Mouse (Mus musculus) erythroid progenitor cell, adult 5-6 weeks (primary cell): Measurements from ENCODE around the gene Kctd7. TPM values are rescaled to one million over a fixed set of nuclear protein-coding genes. Genes with fewer than 3 reads are reported as not detected.
A peak's percentile ranks its signal among the peaks of the same experiment; 100 is the strongest.

Experiments used
- ATAC-seq: replicated peaks from 2 replicates; pipeline ENCODE4 v1.8.0; 2016; ENCODE audit warnings: moderate number of reproducible peaks, mild to moderate bottlenecking, moderate TSS enrichment, inconsistent platforms; ENCODE audit not compliant: poor library complexity, low FRiP score, severe bottlenecking
- total RNA-seq, 2 experiments: library from RNA; stranded (forward) in 1 of 2; stranded (reverse) in 1 of 2; fragments of 150-400 nt in 1 of 2; fragments of 186-747, 209-891 nt in 1 of 2; gene quantifications; 2 replicates each; pipeline versions ENCODE4 v1.2.3 to v1.2.4; 2015 to 2017; ENCODE audit warnings: low replicate concordance in 2 of 2

Kctd7 gene
- total RNA-seq, 2 experiments from 2014 or later: 15.1 to 19.2 TPM

GRCm38 (mm10) chr5:130184193-130184856 is 39.7 kb downstream of the Kctd7 start:
- ATAC-seq: peak; percentile 78

DNA sequence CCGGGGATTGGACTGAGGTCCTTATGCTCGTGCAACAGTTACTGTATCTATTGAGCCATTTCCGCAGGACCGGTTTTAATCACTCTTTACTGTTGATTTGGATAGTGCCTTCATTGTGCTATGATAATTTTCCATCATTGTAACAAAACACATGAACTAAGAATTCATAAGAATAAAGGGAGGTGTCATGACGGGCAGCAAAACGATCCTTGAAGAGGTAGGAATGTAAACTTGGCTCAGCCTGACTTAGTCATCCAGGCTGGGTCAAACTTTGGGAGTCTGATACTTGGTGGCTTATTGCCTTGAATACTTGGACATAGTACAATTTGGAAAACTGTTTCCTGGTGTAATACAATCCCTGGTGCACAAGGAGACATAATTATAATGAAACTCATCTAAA is 40.7 kb downstream of the Kctd7 start:
- ATAC-seq: no peak

DNA sequence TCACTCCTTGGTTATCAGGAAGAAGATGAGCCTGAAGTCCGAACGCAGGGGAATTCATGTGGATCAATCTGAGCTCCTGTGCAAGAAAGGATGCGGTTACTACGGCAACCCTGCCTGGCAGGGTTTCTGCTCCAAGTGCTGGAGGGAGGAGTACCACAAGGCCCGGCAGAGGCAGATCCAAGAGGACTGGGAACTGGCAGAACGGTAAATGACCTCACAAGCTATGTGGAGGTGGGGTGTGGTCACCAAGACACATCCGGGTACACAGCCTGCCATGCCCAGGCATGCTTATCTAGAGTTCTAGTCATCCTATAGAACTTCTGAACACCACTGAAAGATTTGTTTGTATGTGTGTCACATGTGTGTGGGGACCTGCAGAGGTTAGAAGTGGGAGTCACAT is 42.7 kb downstream of the Kctd7 start:
- peak; percentile 49; the same call in 1 of the 2 replicates for ATAC-seq

DNA sequence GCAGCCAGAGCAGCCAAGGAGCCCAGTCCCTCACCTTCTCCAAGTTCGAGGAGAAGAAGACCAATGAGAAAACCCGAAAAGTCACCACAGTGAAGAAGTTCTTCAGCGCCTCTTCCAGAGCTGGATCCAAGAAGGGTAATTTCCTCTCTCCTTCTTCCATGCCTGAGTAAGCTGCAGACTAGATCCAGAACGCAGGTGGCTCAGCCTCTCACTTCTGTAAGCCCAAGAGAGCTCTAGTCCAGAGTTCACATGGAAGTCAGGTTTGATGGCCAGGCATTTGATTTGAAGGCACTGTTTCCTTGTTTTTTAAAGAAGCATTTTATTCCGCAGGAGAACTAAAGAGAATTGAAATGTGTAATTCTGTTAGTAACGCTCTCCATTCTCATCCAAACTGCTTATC is 46.2 kb downstream of the Kctd7 start:
- no peak for ATAC-seq

- no peak for ATAC-seq
These were observed 47.2 kb downstream of the Kctd7 start for GRCm38 (mm10) chr5:130191865-130192264.

- no peak for ATAC-seq
These were observed 47.8 kb downstream of the Kctd7 start for GRCm38 (mm10) chr5:130192356-130192944.

DNA sequence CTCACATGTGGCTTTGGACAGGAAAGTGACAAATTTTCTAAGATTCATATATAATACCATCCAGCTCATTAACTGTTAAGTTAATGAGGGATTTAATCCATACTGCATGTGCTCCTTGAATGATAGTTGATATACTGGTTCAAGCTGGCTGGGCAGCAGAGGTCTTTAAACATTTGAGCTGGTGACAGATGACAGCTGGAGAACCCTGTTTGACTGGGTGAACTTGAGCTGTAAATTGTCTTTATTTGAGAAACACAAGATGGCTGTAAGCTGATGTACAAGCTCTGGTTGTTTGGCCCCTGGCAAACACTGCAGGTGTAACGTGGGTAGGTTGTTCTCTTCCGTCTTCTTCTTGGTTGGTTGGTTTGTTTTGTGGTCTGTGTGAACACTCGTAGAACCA is 49.1 kb downstream of the Kctd7 start:
- ATAC-seq: no peak

- ATAC-seq: no peak
These were observed 51.6 kb downstream of the Kctd7 start for GRCm38 (mm10) chr5:130196307-130196706.

GRCm38 (mm10) chr5:130197454-130197853 is 52.8 kb downstream of the Kctd7 start:
- ATAC-seq: no peak

- ATAC-seq: no peak
These were observed 53.3 kb downstream of the Kctd7 start for GRCm38 (mm10) chr5:130197981-130198380.

DNA sequence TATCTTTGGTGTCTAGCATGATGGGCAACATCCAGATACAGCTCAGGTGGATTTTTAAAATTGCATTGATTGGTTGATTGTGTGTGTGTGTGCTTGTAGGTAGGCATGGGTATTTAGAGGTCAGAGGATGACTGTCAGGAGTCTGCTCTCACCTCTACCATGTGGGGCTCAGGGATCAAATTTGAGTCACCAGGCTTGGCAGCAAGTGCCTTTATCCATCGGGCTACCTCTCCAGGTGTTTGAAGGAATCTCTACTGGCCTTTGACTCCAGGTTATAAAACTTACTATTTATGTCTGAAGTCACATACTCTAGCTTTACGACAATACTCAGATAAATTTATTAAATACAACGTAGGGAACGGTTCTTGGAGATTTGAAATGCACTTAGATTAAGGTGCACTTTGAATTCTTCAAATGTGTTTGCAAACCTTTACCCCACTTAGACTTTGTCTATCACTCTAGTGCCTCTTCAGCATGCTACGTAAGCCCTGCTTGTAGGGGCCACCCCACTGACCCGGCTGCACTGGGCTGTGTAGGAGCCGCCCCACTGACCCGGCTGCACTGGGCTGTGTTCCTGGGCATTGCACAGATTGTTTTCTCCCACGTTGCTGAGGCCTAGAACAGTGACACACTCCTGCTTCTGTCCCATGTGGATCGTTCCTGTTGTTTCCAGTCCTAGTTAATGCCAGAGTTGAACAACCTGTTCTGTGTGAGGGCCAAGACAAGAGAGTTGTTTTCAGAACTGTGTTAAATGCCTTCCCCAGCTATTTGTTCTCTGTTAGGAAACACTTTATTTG is 55.8 kb downstream of the Kctd7 start:
- ATAC-seq: no peak

- ATAC-seq: no peak
These were observed 59.3 kb downstream of the Kctd7 start for GRCm38 (mm10) chr5:130203948-130204347.

DNA sequence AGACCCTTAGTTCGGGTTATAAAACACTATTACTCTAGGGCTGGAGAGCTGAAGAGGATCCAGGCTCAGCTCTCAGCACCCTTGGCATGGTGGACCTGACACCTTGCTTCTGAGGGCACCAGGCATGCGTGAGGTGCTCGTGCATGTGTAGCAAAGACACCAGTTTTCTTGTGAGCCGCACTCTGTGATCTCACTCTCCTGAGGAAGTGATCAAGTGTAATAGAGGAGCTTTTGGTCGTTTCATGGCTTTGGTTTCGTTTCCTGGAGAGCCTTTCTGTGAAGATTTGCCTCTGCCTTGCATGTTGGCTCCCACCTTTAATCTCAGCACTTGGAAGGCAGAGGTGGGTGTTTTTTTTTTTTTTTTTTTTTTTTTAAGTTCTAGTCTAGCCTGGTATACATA is 59.9 kb downstream of the Kctd7 start:
- no peak for ATAC-seq

Other genes starting within 250 kb of the Kctd7 start
- gene Zbed5, start 249.1 kb upstream of the Kctd7 start, total RNA-seq (2015; ENCODE audit: low replicate concordance): 3.4 TPM in 1 of 2 replicates, not detected in the other
- 0.51 TPM in 1 of 2 replicates, not detected in the other for gene Zbed5, start 249.1 kb upstream of the Kctd7 start, total RNA-seq (2017; ENCODE audit: low replicate concordance)
- not detected in 2 replicates for gene Phkg1, start 246.3 kb upstream of the Kctd7 start, total RNA-seq (2015; ENCODE audit: low replicate concordance)
- gene Phkg1, start 246.3 kb upstream of the Kctd7 start, total RNA-seq (2017; ENCODE audit: low replicate concordance): 0.61 TPM in 1 of 2 replicates, not detected in the other
- not detected in 2 replicates for gene Nupr1l, start 236.3 kb upstream of the Kctd7 start, total RNA-seq (2015; ENCODE audit: low replicate concordance)
- 0.64 TPM in 1 of 2 replicates, not detected in the other for gene Nupr1l, start 236.3 kb upstream of the Kctd7 start, total RNA-seq (2017; ENCODE audit: low replicate concordance)
- gene Vkorc1l1, start 202.9 kb upstream of the Kctd7 start, total RNA-seq (2015; ENCODE audit: low replicate concordance): 54.4 and 69.6 TPM in 2 replicates
- 37.9 and 60.2 TPM in 2 replicates for gene Vkorc1l1, start 202.9 kb upstream of the Kctd7 start, total RNA-seq (2017; ENCODE audit: low replicate concordance)
- 24.9 and 27.2 TPM in 2 replicates for gene Gusb, start 141.8 kb upstream of the Kctd7 start, total RNA-seq (2015; ENCODE audit: low replicate concordance)
- gene Gusb, start 141.8 kb upstream of the Kctd7 start, total RNA-seq (2017; ENCODE audit: low replicate concordance): 5.4 and 15.1 TPM in 2 replicates
- gene Asl, start 115.6 kb upstream of the Kctd7 start, total RNA-seq (2015; ENCODE audit: low replicate concordance): 8.6 and 10.9 TPM in 2 replicates
- gene Asl, start 115.6 kb upstream of the Kctd7 start, total RNA-seq (2017; ENCODE audit: low replicate concordance): 1.8 TPM in 1 of 2 replicates, not detected in the other
- 15.1 and 31.4 TPM in 2 replicates for gene Crcp, start 115.6 kb upstream of the Kctd7 start, total RNA-seq (2015; ENCODE audit: low replicate concordance)
- gene Crcp, start 115.6 kb upstream of the Kctd7 start, total RNA-seq (2017; ENCODE audit: low replicate concordance): 17.2 and 18.1 TPM in 2 replicates
- 5.0 and 11.7 TPM in 2 replicates for gene Tpst1, start 71.5 kb upstream of the Kctd7 start, total RNA-seq (2015; ENCODE audit: low replicate concordance)
- 4.5 and 9.1 TPM in 2 replicates for gene Tpst1, start 71.5 kb upstream of the Kctd7 start, total RNA-seq (2017; ENCODE audit: low replicate concordance)
- 47.4 and 56.6 TPM in 2 replicates for gene Rabgef1, start 26.9 kb downstream of the Kctd7 start, total RNA-seq (2015; ENCODE audit: low replicate concordance)
- gene Rabgef1, start 26.9 kb downstream of the Kctd7 start, total RNA-seq (2017; ENCODE audit: low replicate concordance): 91.1 and 102 TPM in 2 replicates
- gene Tmem248, start 72.2 kb downstream of the Kctd7 start, total RNA-seq (2015; ENCODE audit: low replicate concordance): 26.3 and 27.7 TPM in 2 replicates
- 25.5 and 32.0 TPM in 2 replicates for gene Tmem248, start 72.2 kb downstream of the Kctd7 start, total RNA-seq (2017; ENCODE audit: low replicate concordance)
- 32.7 and 57.3 TPM in 2 replicates for gene Sbds, start 110.7 kb downstream of the Kctd7 start, total RNA-seq (2015; ENCODE audit: low replicate concordance)
- gene Sbds, start 110.7 kb downstream of the Kctd7 start, total RNA-seq (2017; ENCODE audit: low replicate concordance): 58.0 and 71.3 TPM in 2 replicates
- 6.7 and 11.5 TPM in 2 replicates for gene Tyw1, start 110.8 kb downstream of the Kctd7 start, total RNA-seq (2015; ENCODE audit: low replicate concordance)
- gene Tyw1, start 110.8 kb downstream of the Kctd7 start, total RNA-seq (2017; ENCODE audit: low replicate concordance): 12.6 and 13.5 TPM in 2 replicates
- gene Caln1, start 224.6 kb downstream of the Kctd7 start, total RNA-seq (2015; ENCODE audit: low replicate concordance): not detected in 2 replicates
- gene Caln1, start 224.6 kb downstream of the Kctd7 start, total RNA-seq (2017; ENCODE audit: low replicate concordance): not detected in 2 replicates
- not detected in 2 replicates for gene A330070K13Rik, start 239.8 kb downstream of the Kctd7 start, total RNA-seq (2015; ENCODE audit: low replicate concordance)
- gene A330070K13Rik, start 239.8 kb downstream of the Kctd7 start, total RNA-seq (2017; ENCODE audit: low replicate concordance): not detected in 2 replicates